Mouse (Mus musculus) brown adipose tissue, adult 24 weeks (tissue): ENCODE measurements around the gene Clcn3. TPM values are rescaled to one million over a fixed set of nuclear protein-coding genes. Genes with fewer than 3 reads are reported as not detected.
A peak's percentile ranks its signal among the peaks of the same experiment; 100 is the strongest.

Source experiments
- H3K27ac ChIP-seq: fragments of 200-500 bp; replicated peaks from 2 replicates; pipeline ENCODE4 v1.5.1; 2012; ENCODE audit warnings: low read depth, mild to moderate bottlenecking, low read length
- H3K4me1 ChIP-seq: fragments of 200-500 bp; 2 replicates; pipeline ENCODE4 v1.6.1; 2012; ENCODE audit warnings: low read length, mixed read lengths; ENCODE audit not compliant: control insufficient read depth, insufficient read depth, insufficient read length
- H3K4me3 ChIP-seq: fragments of 200-500 bp; 2 replicates; pipeline ENCODE4 v1.5.1; 2012; ENCODE audit warnings: low read depth, mild to moderate bottlenecking, low read length, moderate library complexity; ENCODE audit not compliant: insufficient read depth
- polyA plus RNA-seq: library from polyadenylated mRNA; stranded (reverse); fragments of >200 nt; gene quantifications from 2 replicates; pipeline ENCODE4 v1.2.4, GENCODE M21; 2012; ENCODE audit not compliant: missing spikeins, insufficient read depth, insufficient read length

The Clcn3 gene
- polyA plus RNA-seq, 1 experiment, result 22.0 TPM

- no peak overlapping the region for H3K27ac ChIP-seq
These were observed 17.8 kb downstream of the Clcn3 start for GRCm38 (mm10) chr8:60965306-60965705.

GRCm38 (mm10) chr8:60964518-60964917 is 18.6 kb downstream of the Clcn3 start:
- Histone ChIP-seq H3K27ac (no peak overlapping the region), H3K4me3 (no peak overlapping the region), H3K4me1 (no peaks in the 10 kb centered on the region)

More at GRCm38 (mm10) chr8:60965306-60965705, 17.8 kb downstream of the Clcn3 start:
- Histone ChIP-seq H3K4me3 (no peak overlapping the region), H3K4me1 (no peaks in the 10 kb centered on the region)

- Histone ChIP-seq H3K4me3 (no peak overlapping the region), H3K27ac (no peak overlapping the region), H3K4me1 (no peaks in the 10 kb centered on the region)
These were observed 19.2 kb downstream of the Clcn3 start for GRCm38 (mm10) chr8:60963931-60964330.

GRCm38 (mm10) chr8:60962763-60963162 is 20.3 kb downstream of the Clcn3 start:
- Histone ChIP-seq H3K27ac (no peak overlapping the region), H3K4me1 (no peaks in the 10 kb centered on the region), H3K4me3 (no peak overlapping the region)

- Histone ChIP-seq H3K27ac (no peak overlapping the region), H3K4me1 (no peaks in the 10 kb centered on the region), H3K4me3 (no peak overlapping the region)
These were observed 26.3 kb downstream of the Clcn3 start for GRCm38 (mm10) chr8:60956847-60957246.

GRCm38 (mm10) chr8:60954281-60955014 is 28.7 kb downstream of the Clcn3 start:
- Histone ChIP-seq H3K27ac (peak overlapping the region; percentile 30), H3K4me1 (no peaks in the 10 kb centered on the region), H3K4me3 (peak overlapping the region; percentile 40)

GRCm38 (mm10) chr8:60952803-60953202 is 30.3 kb downstream of the Clcn3 start:
- H3K27ac ChIP-seq, result no peak overlapping the region
- no peak overlapping the region for H3K4me3 ChIP-seq

GRCm38 (mm10) chr8:60951757-60952156 is 31.3 kb downstream of the Clcn3 start:
- H3K27ac ChIP-seq, result no peak overlapping the region
- H3K4me3 ChIP-seq, result no peak overlapping the region
- no peaks in the 10 kb centered on the region for H3K4me1 ChIP-seq

More at GRCm38 (mm10) chr8:60952803-60953202, 30.3 kb downstream of the Clcn3 start:
- no peaks in the 10 kb centered on the region for H3K4me1 ChIP-seq

- Histone ChIP-seq H3K4me1 (no peaks in the 10 kb centered on the region), H3K27ac (no peak overlapping the region)
These were observed 31.8 kb downstream of the Clcn3 start for GRCm38 (mm10) chr8:60951271-60951670.

GRCm38 (mm10) chr8:60949859-60950258 is 33.2 kb downstream of the Clcn3 start:
- H3K27ac ChIP-seq, result no peak overlapping the region
- no peaks in the 10 kb centered on the region for H3K4me1 ChIP-seq
- no peak overlapping the region for H3K4me3 ChIP-seq

More at GRCm38 (mm10) chr8:60951271-60951670, 31.8 kb downstream of the Clcn3 start:
- H3K4me3 ChIP-seq, result no peak overlapping the region

- H3K4me1 ChIP-seq, result no peaks in the 10 kb centered on the region
- H3K27ac ChIP-seq, result no peak overlapping the region
These were observed 35.6 kb downstream of the Clcn3 start for GRCm38 (mm10) chr8:60947503-60947902.

GRCm38 (mm10) chr8:60942867-60943266 is 40.2 kb downstream of the Clcn3 start:
- Histone ChIP-seq H3K27ac (no peak overlapping the region), H3K4me1 (no peaks in the 10 kb centered on the region), H3K4me3 (no peak overlapping the region)

More at GRCm38 (mm10) chr8:60947503-60947902, 35.6 kb downstream of the Clcn3 start:
- no peak overlapping the region for H3K4me3 ChIP-seq

GRCm38 (mm10) chr8:60938717-60939424 is 44.2 kb downstream of the Clcn3 start:
- no peaks in the 10 kb centered on the region for H3K4me1 ChIP-seq
- no peak overlapping the region for H3K4me3 ChIP-seq
- H3K27ac ChIP-seq, result no peak overlapping the region

GRCm38 (mm10) chr8:60933617-60934016 is 49.5 kb downstream of the Clcn3 start:
- Histone ChIP-seq H3K27ac (no peak overlapping the region), H3K4me1 (no peaks in the 10 kb centered on the region), H3K4me3 (no peak overlapping the region)

GRCm38 (mm10) chr8:60920176-60920575 is 62.9 kb downstream of the Clcn3 start:
- Histone ChIP-seq H3K27ac (no peak overlapping the region), H3K4me1 (no peaks in the 10 kb centered on the region), H3K4me3 (no peak overlapping the region)

- Histone ChIP-seq H3K4me3 (no peak overlapping the region), H3K27ac (no peak overlapping the region), H3K4me1 (no peaks in the 10 kb centered on the region)
These were observed 64.0 kb downstream of the Clcn3 start for GRCm38 (mm10) chr8:60919069-60919468.
